Mouse (Mus musculus): ENCODE data around the gene Ly6g6d. TPM values are rescaled to one million over a fixed set of nuclear protein-coding genes. Genes with fewer than 3 reads are reported as not detected.

The Ly6g6d gene
- polyA plus RNA-seq, 1 experiment from 2014 or later = 0.74 TPM

DNA sequence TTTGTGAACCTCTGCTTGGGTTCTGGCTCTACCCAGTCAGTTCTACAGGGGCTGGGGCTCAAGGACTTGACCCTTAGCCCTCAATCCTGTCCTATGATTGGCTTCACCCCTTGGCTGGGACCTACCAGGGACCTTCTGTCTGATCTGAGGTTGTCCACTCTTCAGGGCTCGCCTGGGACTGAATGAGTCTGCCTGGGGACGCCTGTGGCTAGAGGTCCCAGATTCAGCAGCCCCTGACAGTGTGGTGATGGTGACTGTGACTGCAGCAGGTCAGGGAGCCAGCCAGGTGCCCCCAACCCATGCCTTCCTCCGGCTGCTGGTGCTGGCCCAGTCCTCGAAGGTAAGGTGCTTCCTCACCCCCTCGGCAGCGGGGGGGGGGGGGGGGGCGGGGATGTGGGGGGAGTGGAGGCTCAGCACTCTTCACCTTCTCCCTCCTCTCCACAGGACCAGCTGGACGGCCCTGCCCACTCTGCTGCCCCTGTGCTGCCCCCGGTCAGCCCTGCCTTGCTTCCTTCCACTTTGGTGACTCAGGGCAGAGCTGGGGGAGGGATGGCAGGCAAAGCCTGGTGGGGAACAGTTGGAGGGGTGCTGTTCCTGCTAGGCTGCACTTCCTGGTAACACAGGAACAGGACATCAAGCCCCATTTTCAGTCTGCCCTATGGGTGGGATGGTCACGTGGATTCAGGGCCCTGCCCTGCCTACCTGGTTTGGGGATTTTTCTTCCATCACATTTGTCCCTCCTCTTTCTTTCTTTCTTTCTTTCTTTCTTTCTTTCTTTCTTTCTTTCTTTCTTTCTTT lies 53.0 kb downstream of the Ly6g6d start:
- ATAC-seq (ENCODE audit: low FRiP score) = no peak
- Histone ChIP-seq H3K9ac (replicated peaks) (no peak overlapping the region), H3K36me3 (no peaks in the 10 kb centered on the region), H3K9me3 (replicated peaks) (no peaks in the 10 kb centered on the region), H3K4me2 (no peak overlapping the region), H3K4me1 (peaks cover 24% of the 10 kb centered on the region), H3K27me3 (replicated peaks) (no peaks in the 10 kb centered on the region), H3K27ac (replicated peaks) (no peak overlapping the region), H3K4me3 (replicated peaks) (no peak overlapping the region)
- WGBS = 79% methylated on average over 6 of the region's 10 CpGs

DNA sequence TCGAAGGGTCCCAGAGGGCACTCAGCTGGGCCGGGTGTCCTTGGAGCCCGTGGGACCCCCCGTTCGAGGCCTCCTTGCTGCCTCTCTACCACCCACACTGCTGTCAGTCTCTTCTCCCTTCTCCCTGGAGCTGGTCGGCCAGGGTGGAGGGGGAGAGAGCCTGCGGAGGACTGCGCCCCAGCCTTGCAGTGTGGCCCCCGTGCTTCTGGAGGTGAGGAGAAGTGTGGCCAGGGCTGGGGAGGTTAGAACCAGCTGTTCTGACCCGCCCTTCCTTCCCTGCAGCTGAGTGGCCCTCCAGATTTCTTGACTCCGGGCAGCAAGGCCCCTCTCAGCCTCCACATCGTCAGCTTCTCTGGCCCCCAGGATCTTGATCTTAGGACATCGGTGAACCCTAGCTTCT lies 53.6 kb downstream of the Ly6g6d start:
- 75% methylated on average over 12 of the region's 13 CpGs for WGBS

DNA sequence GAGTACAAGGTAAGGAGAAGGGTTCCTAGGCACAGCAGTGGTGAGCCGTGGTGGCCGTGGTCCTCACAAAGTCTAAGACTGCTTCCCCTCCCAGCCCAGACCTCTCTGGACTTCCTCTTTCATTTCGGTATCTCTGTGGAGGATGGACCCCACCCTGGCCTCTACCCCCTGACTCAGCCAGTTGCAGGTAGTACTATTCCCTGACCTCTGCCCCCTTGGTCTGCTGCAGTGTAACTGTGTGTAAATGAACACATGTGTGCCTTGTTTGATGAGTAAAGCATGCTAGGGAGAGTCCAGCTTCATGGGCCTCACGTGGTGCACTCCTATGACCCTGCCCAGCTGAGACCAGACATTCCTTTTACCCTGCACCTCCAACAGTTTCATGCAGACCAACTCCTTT lies 54.1 kb downstream of the Ly6g6d start:
- Histone ChIP-seq H3K36me3 (no peaks in the 10 kb centered on the region), H3K9ac (replicated peaks) (no peak overlapping the region), H3K27ac (replicated peaks) (no peak overlapping the region), H3K27me3 (replicated peaks) (no peaks in the 10 kb centered on the region), H3K9me3 (replicated peaks) (no peaks in the 10 kb centered on the region), H3K4me1 (peaks cover 21% of the 10 kb centered on the region), H3K4me2 (no peak overlapping the region), H3K4me3 (replicated peaks) (no peak overlapping the region)
- no peak for ATAC-seq (ENCODE audit: low FRiP score)
- WGBS = 68% methylated on average over 4 of the region's 4 CpGs

More for the DNA sequence above, 53.6 kb downstream of the Ly6g6d start:
- H3K36me3 ChIP-seq = no peaks in the 10 kb centered on the region
- H3K27me3 ChIP-seq (replicated peaks) = no peaks in the 10 kb centered on the region
- no peak for ATAC-seq (ENCODE audit: low FRiP score)
- no peak overlapping the region for H3K4me3 ChIP-seq (replicated peaks)
- H3K4me2 ChIP-seq = no peak overlapping the region
- peaks cover 21% of the 10 kb centered on the region for H3K4me1 ChIP-seq
- no peaks in the 10 kb centered on the region for H3K9me3 ChIP-seq (replicated peaks)
- H3K27ac ChIP-seq (replicated peaks) = no peak overlapping the region
- H3K9ac ChIP-seq (replicated peaks) = no peak overlapping the region

GRCm38 (mm10) chr17:35023221-35023620 lies 54.6 kb downstream of the Ly6g6d start:
- no peak overlapping the region for H3K9ac ChIP-seq (replicated peaks)
- 82% methylated on average over 5 of the region's 5 CpGs for WGBS
- no peaks in the 10 kb centered on the region for H3K27me3 ChIP-seq (replicated peaks)
- no peak overlapping the region for H3K4me3 ChIP-seq (replicated peaks)
- ATAC-seq (ENCODE audit: low FRiP score) = no peak
- H3K36me3 ChIP-seq = no peaks in the 10 kb centered on the region
- H3K27ac ChIP-seq (replicated peaks) = no peak overlapping the region
- no peaks in the 10 kb centered on the region for H3K9me3 ChIP-seq (replicated peaks)
- H3K4me1 ChIP-seq = peaks cover 21% of the 10 kb centered on the region
- no peak overlapping the region for H3K4me2 ChIP-seq

DNA sequence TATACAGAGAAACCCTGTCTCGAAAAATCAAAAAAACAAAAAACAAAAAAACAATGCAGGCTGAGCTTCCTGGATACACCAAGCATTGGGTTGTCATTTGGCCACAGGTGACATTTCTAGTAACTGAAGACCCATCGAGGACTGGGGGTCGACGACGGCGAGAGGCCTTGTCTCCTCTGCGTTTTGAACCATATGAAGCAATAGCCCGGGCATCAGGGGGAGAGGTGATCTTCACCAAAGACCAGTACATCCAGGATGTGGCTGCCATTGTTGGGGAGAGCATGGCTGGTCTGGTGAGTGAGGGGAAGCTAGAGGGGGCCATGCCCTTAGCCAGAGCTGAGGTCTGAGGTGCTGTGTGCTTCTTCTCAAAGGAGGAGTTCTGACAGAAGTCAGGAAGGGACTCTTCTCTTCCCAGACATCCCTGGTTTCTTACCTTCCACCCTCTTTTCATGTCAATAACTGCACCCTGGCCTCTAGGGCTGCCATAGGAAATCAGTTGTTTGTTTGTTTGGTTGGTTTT lies 55.3 kb downstream of the Ly6g6d start:
- no peak overlapping the region for H3K4me3 ChIP-seq (replicated peaks)
- ATAC-seq (ENCODE audit: low FRiP score) = no peak
- no peak overlapping the region for H3K9ac ChIP-seq (replicated peaks)
- no peak overlapping the region for H3K4me2 ChIP-seq
- H3K9me3 ChIP-seq (replicated peaks) = no peaks in the 10 kb centered on the region
- H3K36me3 ChIP-seq = no peaks in the 10 kb centered on the region
- peaks cover 19% of the 10 kb centered on the region for H3K4me1 ChIP-seq
- WGBS = 96% methylated on average over 8 of the region's 8 CpGs
- no peaks in the 10 kb centered on the region for H3K27me3 ChIP-seq (replicated peaks)
- no peak overlapping the region for H3K27ac ChIP-seq (replicated peaks)

DNA sequence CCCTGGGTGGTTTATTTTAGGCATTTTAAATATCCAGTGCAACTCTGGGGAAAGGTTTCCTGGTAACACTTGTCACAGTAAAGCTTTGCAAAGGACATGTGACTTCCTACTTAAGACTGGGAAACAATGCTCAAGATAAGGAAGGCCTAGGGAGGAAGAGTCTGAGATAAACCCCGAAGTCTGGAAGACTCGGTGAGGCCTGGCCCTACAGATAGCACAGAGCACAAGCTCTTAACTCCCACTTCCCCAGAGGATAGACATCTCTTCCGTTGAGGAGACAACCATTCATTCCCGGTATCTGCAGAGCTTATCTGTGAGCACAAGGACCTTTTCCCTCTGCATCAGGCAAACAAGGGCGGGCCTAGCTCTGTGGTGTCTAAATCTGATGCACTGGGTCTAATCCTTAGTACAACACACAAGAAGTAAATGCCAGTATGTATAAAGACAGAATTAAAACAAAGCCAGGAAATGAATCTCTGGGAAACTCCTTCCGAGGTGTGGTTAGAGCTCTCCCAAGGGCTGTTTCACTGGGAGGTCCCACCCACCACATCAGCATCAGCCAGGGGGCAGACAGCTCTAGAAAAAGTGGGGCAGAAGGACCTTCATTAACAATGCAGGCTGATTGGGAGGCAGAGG lies 55.9 kb downstream of the Ly6g6d start:
- Histone ChIP-seq H3K27ac (replicated peaks) (no peak overlapping the region), H3K27me3 (replicated peaks) (no peaks in the 10 kb centered on the region), H3K4me3 (replicated peaks) (no peak overlapping the region), H3K36me3 (peaks cover under 1% of the 10 kb centered on the region; the same call in 1 of the 2 replicates), H3K9me3 (replicated peaks) (no peaks in the 10 kb centered on the region), H3K4me2 (no peak overlapping the region), H3K9ac (replicated peaks) (no peak overlapping the region), H3K4me1 (peaks cover 15% of the 10 kb centered on the region)
- no peak for ATAC-seq (ENCODE audit: low FRiP score)
- WGBS = 71% methylated on average over 6 of the region's 6 CpGs

Other genes starting within 250 kb of the Ly6g6d start
- 40.0 and 41.6 TPM in 2 replicates for gene Stk19, start 241.1 kb downstream of the Ly6g6d start, polyA plus RNA-seq (2015; fragmentation: Nextera tagmentation; extraction: Ambion mirVana)
- 58.9 and 64.8 TPM in 2 replicates for gene Dxo, start 241.0 kb downstream of the Ly6g6d start, polyA plus RNA-seq (2015; fragmentation: Nextera tagmentation; extraction: Ambion mirVana)
- 56.6 and 57.4 TPM in 2 replicates for gene Skiv2l, start 227.9 kb downstream of the Ly6g6d start, polyA plus RNA-seq (2015; fragmentation: Nextera tagmentation; extraction: Ambion mirVana)
- gene Nelfe, start 227.7 kb downstream of the Ly6g6d start, polyA plus RNA-seq (2015; fragmentation: Nextera tagmentation; extraction: Ambion mirVana) = 77.4 and 77.8 TPM in 2 replicates
- 2.4 and 5.9 TPM in 2 replicates for gene Cfb, start 215.5 kb downstream of the Ly6g6d start, polyA plus RNA-seq (2015; fragmentation: Nextera tagmentation; extraction: Ambion mirVana)
- 9.6 and 10.6 TPM in 2 replicates for gene Zbtb12, start 198.6 kb downstream of the Ly6g6d start, polyA plus RNA-seq (2015; fragmentation: Nextera tagmentation; extraction: Ambion mirVana)
- not detected in 2 replicates for gene Gm20547, start 196.0 kb downstream of the Ly6g6d start, polyA plus RNA-seq (2015; fragmentation: Nextera tagmentation; extraction: Ambion mirVana)
- gene C2, start 179.8 kb downstream of the Ly6g6d start, polyA plus RNA-seq (2015; fragmentation: Nextera tagmentation; extraction: Ambion mirVana) = 1.7 and 4.0 TPM in 2 replicates
- 80.4 and 81.2 TPM in 2 replicates for gene Ehmt2, start 179.6 kb downstream of the Ly6g6d start, polyA plus RNA-seq (2015; fragmentation: Nextera tagmentation; extraction: Ambion mirVana)
- gene Slc44a4, start 163.6 kb downstream of the Ly6g6d start, polyA plus RNA-seq (2015; fragmentation: Nextera tagmentation; extraction: Ambion mirVana) = 4.1 TPM in 1 of 2 replicates, not detected in the other
- 39.1 and 43.5 TPM in 2 replicates for gene Neu1, start 146.8 kb downstream of the Ly6g6d start, polyA plus RNA-seq (2015; fragmentation: Nextera tagmentation; extraction: Ambion mirVana)
- 0.54 and 0.84 TPM in 2 replicates for gene Hspa1b, start 118.8 kb downstream of the Ly6g6d start, polyA plus RNA-seq (2015; fragmentation: Nextera tagmentation; extraction: Ambion mirVana)
- not detected in 2 replicates for gene Gm20481, start 108.2 kb downstream of the Ly6g6d start, polyA plus RNA-seq (2015; fragmentation: Nextera tagmentation; extraction: Ambion mirVana)
- 12.8 and 13.2 TPM in 2 replicates for gene Hspa1a, start 105.9 kb downstream of the Ly6g6d start, polyA plus RNA-seq (2015; fragmentation: Nextera tagmentation; extraction: Ambion mirVana)
- gene Hspa1l, start 105.4 kb downstream of the Ly6g6d start, polyA plus RNA-seq (2015; fragmentation: Nextera tagmentation; extraction: Ambion mirVana) = 1.4 and 1.5 TPM in 2 replicates
- 97.9 and 120 TPM in 2 replicates for gene Lsm2, start 96.2 kb downstream of the Ly6g6d start, polyA plus RNA-seq (2015; fragmentation: Nextera tagmentation; extraction: Ambion mirVana)
- 57.8 and 83.6 TPM in 2 replicates for gene Vars, start 77.1 kb downstream of the Ly6g6d start, polyA plus RNA-seq (2015; fragmentation: Nextera tagmentation; extraction: Ambion mirVana)
- 0.19 and 0.34 TPM in 2 replicates for gene Vwa7, start 61.5 kb downstream of the Ly6g6d start, polyA plus RNA-seq (2015; fragmentation: Nextera tagmentation; extraction: Ambion mirVana)
- gene Sapcd1, start 50.0 kb downstream of the Ly6g6d start, polyA plus RNA-seq (2015; fragmentation: Nextera tagmentation; extraction: Ambion mirVana) = 1.8 and 6.2 TPM in 2 replicates
- 2.0 and 3.3 TPM in 2 replicates for gene Msh5, start 31.3 kb downstream of the Ly6g6d start, polyA plus RNA-seq (2015; fragmentation: Nextera tagmentation; extraction: Ambion mirVana)
- gene Clic1, start 28.1 kb downstream of the Ly6g6d start, polyA plus RNA-seq (2015; fragmentation: Nextera tagmentation; extraction: Ambion mirVana) = 76.6 and 156 TPM in 2 replicates
- gene Ddah2, start 19.0 kb downstream of the Ly6g6d start, polyA plus RNA-seq (2015; fragmentation: Nextera tagmentation; extraction: Ambion mirVana) = 244 and 261 TPM in 2 replicates
- gene Ly6g6c, start 12.7 kb downstream of the Ly6g6d start, polyA plus RNA-seq (2015; fragmentation: Nextera tagmentation; extraction: Ambion mirVana) = 0.19 TPM in 1 of 2 replicates, not detected in the other
- gene Mpig6b, start 11.9 kb downstream of the Ly6g6d start, polyA plus RNA-seq (2015; fragmentation: Nextera tagmentation; extraction: Ambion mirVana) = 0.17 and 0.24 TPM in 2 replicates
- 0.65 and 1.3 TPM in 2 replicates for gene Ly6g6e, start 1.2 kb downstream of the Ly6g6d start, polyA plus RNA-seq (2015; fragmentation: Nextera tagmentation; extraction: Ambion mirVana)
- 0.32 TPM in 1 of 2 replicates, not detected in the other for gene Ly6g6f, start 7.5 kb upstream of the Ly6g6d start, polyA plus RNA-seq (2015; fragmentation: Nextera tagmentation; extraction: Ambion mirVana)
- 110 TPM in 2 replicates for gene Abhd16a, start 11.2 kb upstream of the Ly6g6d start, polyA plus RNA-seq (2015; fragmentation: Nextera tagmentation; extraction: Ambion mirVana)
- gene Ly6g5c, start 30.2 kb upstream of the Ly6g6d start, polyA plus RNA-seq (2015; fragmentation: Nextera tagmentation; extraction: Ambion mirVana) = not detected in 2 replicates
- 1.0 and 1.5 TPM in 2 replicates for gene Ly6g5b, start 37.4 kb upstream of the Ly6g6d start, polyA plus RNA-seq (2015; fragmentation: Nextera tagmentation; extraction: Ambion mirVana)
- 22.4 and 22.8 TPM in 2 replicates for gene Gpank1, start 43.4 kb upstream of the Ly6g6d start, polyA plus RNA-seq (2015; fragmentation: Nextera tagmentation; extraction: Ambion mirVana)
- gene Csnk2b, start 44.0 kb upstream of the Ly6g6d start, polyA plus RNA-seq (2015; fragmentation: Nextera tagmentation; extraction: Ambion mirVana) = 312 and 350 TPM in 2 replicates
- 9.5 and 10.6 TPM in 2 replicates for gene D17H6S53E, start 48.3 kb upstream of the Ly6g6d start, polyA plus RNA-seq (2015; fragmentation: Nextera tagmentation; extraction: Ambion mirVana)
- gene Apom, start 54.0 kb upstream of the Ly6g6d start, polyA plus RNA-seq (2015; fragmentation: Nextera tagmentation; extraction: Ambion mirVana) = 0.20 and 0.84 TPM in 2 replicates
- gene Bag6, start 57.1 kb upstream of the Ly6g6d start, polyA plus RNA-seq (2015; fragmentation: Nextera tagmentation; extraction: Ambion mirVana) = 54.7 and 62.7 TPM in 2 replicates
- 155 TPM in 2 replicates for gene Prrc2a, start 86.8 kb upstream of the Ly6g6d start, polyA plus RNA-seq (2015; fragmentation: Nextera tagmentation; extraction: Ambion mirVana)
- gene Aif1, start 98.0 kb upstream of the Ly6g6d start, polyA plus RNA-seq (2015; fragmentation: Nextera tagmentation; extraction: Ambion mirVana) = 12.1 and 12.3 TPM in 2 replicates
- 8.3 and 12.1 TPM in 2 replicates for gene Lst1, start 110.4 kb upstream of the Ly6g6d start, polyA plus RNA-seq (2015; fragmentation: Nextera tagmentation; extraction: Ambion mirVana)
- gene Ltb, start 116.4 kb upstream of the Ly6g6d start, polyA plus RNA-seq (2015; fragmentation: Nextera tagmentation; extraction: Ambion mirVana) = 0.63 and 7.3 TPM in 2 replicates
- 0.09 and 0.28 TPM in 2 replicates for gene Tnf, start 123.9 kb upstream of the Ly6g6d start, polyA plus RNA-seq (2015; fragmentation: Nextera tagmentation; extraction: Ambion mirVana)
- gene Lta, start 127.3 kb upstream of the Ly6g6d start, polyA plus RNA-seq (2015; fragmentation: Nextera tagmentation; extraction: Ambion mirVana) = 0.75 and 0.77 TPM in 2 replicates
- 0.40 TPM in 1 of 2 replicates, not detected in the other for gene Gm16181, start 142.8 kb upstream of the Ly6g6d start, polyA plus RNA-seq (2015; fragmentation: Nextera tagmentation; extraction: Ambion mirVana)
- 116 and 126 TPM in 2 replicates for gene Atp6v1g2, start 155.6 kb upstream of the Ly6g6d start, polyA plus RNA-seq (2015; fragmentation: Nextera tagmentation; extraction: Ambion mirVana)
- gene Nfkbil1, start 157.7 kb upstream of the Ly6g6d start, polyA plus RNA-seq (2015; fragmentation: Nextera tagmentation; extraction: Ambion mirVana) = 11.2 and 12.1 TPM in 2 replicates
- 334 and 376 TPM in 2 replicates for gene Ddx39b, start 163.7 kb upstream of the Ly6g6d start, polyA plus RNA-seq (2015; fragmentation: Nextera tagmentation; extraction: Ambion mirVana)
- 143 and 196 TPM in 2 replicates for gene H2-D1, start 184.7 kb upstream of the Ly6g6d start, polyA plus RNA-seq (2015; fragmentation: Nextera tagmentation; extraction: Ambion mirVana)
- gene H2-Q1, start 242.3 kb upstream of the Ly6g6d start, polyA plus RNA-seq (2015; fragmentation: Nextera tagmentation; extraction: Ambion mirVana) = 0.09 and 0.14 TPM in 2 replicates